Mouse (Mus musculus): ENCODE measurements around the gene Mbd3. TPM values are rescaled to one million over a fixed set of nuclear protein-coding genes. Genes with fewer than 3 reads are reported as not detected.

Gene Mbd3
- polyA plus RNA-seq, 1 experiment: 135 TPM

DNA sequence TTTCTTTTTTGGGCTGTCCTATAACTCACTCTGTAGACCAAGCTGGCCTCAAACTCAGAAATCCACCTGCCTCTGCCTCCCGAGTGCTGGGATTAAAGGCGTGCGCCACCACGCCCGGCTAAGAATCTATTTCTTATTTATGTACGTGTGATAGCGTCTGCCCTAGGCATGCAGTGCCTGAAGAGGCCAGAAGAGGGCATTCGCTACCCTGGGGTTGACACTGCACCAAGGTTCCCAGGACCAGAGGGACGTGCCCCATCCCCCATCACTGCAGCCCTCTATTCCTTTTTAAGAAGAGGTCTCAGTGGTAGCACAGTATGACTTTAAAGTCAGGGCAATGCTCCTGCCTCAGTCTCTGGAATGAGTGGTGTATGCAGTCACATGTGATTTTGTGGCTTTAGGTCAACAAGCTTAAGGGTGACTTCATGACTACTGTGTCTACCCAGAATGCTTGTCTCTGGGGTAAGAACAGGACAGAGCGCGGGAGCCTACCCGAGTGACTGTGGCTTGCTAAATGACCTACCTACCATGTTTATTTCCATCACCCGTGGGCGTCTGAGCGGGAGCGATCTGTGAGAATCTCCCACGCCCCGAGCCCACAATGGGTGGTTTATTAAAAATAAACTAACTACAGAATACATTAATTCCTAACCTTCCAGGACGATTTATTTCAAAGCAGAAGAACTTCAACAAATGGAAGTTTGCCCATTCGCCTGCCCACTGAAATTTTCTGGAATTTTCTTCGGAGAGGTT lies 29.2 kb downstream of the Mbd3 start:
- TF ChIP-seq POLR2A (IDR thresholded peaks at IDR 0.05; ENCODE audit: control insufficient read depth, low read depth, low read length): no peak
- peak; percentile 48; the same call in 1 of the 2 replicates for TF ChIP-seq CTCF (IDR thresholded peaks at IDR 0.05; ENCODE audit: control insufficient read depth, insufficient read depth, insufficient replicate concordance, low read depth, low read length)
- Histone ChIP-seq H3K27ac (ENCODE audit: control insufficient read depth, insufficient read depth, low read depth, low read length) (no peak overlapping the region), H3K27me3 (ENCODE audit: control insufficient read depth, insufficient read depth, low read length) (no peaks in the 10 kb centered on the region), H3K36me3 (ENCODE audit: control insufficient read depth, insufficient read depth, low read length) (no peaks in the 10 kb centered on the region), H3K4me1 (ENCODE audit: control insufficient read depth, insufficient read depth, low read length) (peaks cover 11% of the 10 kb centered on the region), H3K4me3 (ENCODE audit: control insufficient read depth, low read depth, low read length) (no peak overlapping the region)

DNA sequence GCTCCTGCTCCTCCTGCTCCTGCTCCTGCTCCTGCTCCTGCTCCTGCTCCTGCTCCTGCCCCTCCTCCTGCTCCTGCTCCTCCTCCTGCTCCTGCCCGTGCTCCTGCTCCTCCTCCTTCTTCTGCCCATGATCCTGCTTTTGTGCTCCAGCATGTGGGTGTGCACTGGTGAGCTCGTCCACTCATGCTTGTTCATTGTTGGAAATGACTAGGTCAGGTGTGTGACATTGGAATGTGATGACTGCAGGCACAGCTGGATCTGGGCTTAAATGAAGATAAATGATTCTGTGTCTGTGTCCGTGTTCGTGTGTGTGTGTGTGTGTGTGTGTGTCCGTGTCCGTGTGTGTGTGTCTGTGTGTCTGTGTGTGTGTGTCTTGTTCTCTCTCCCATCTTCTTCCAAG lies 31.0 kb downstream of the Mbd3 start:
- no peaks in the 10 kb centered on the region for H3K36me3 ChIP-seq (ENCODE audit: control insufficient read depth, insufficient read depth, low read length)
- H3K4me1 ChIP-seq (ENCODE audit: control insufficient read depth, insufficient read depth, low read length): peaks cover 11% of the 10 kb centered on the region
- H3K27me3 ChIP-seq (ENCODE audit: control insufficient read depth, insufficient read depth, low read length): no peaks in the 10 kb centered on the region
- TF ChIP-seq POLR2A (IDR thresholded peaks at IDR 0.05; ENCODE audit: control insufficient read depth, low read depth, low read length) (no peak), CTCF (IDR thresholded peaks at IDR 0.05; ENCODE audit: control insufficient read depth, insufficient read depth, insufficient replicate concordance, low read depth, low read length) (no peak)
- no peak overlapping the region for H3K27ac ChIP-seq (ENCODE audit: control insufficient read depth, insufficient read depth, low read depth, low read length)
- H3K4me3 ChIP-seq (ENCODE audit: control insufficient read depth, low read depth, low read length): no peak overlapping the region

DNA sequence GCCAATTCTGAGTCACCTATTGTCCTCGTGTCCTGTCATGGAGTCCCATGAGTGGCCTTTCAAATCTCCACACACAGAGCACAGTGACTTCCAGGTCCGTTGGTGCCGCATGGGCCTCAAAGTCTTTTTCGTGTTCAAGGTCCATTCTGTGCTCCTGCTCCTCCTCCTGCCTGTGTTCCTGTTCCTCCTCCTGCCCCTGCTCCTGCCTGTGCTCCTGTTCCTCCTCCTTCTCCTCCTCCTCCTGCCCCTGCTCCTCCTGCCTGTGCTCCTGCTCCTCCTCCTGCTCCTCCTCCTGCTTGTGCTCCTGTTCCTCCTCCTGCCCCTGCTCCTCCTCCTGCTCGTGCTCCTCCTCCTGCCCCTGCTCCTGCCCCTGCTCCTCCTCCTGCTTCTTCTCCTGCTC lies 31.4 kb downstream of the Mbd3 start:
- Histone ChIP-seq H3K27me3 (ENCODE audit: control insufficient read depth, insufficient read depth, low read length) (no peaks in the 10 kb centered on the region), H3K4me3 (ENCODE audit: control insufficient read depth, low read depth, low read length) (no peak overlapping the region), H3K36me3 (ENCODE audit: control insufficient read depth, insufficient read depth, low read length) (no peaks in the 10 kb centered on the region), H3K4me1 (ENCODE audit: control insufficient read depth, insufficient read depth, low read length) (peaks cover 11% of the 10 kb centered on the region), H3K27ac (ENCODE audit: control insufficient read depth, insufficient read depth, low read depth, low read length) (no peak overlapping the region)
- TF ChIP-seq CTCF (IDR thresholded peaks at IDR 0.05; ENCODE audit: control insufficient read depth, insufficient read depth, insufficient replicate concordance, low read depth, low read length): no peak
- TF ChIP-seq POLR2A (IDR thresholded peaks at IDR 0.05; ENCODE audit: control insufficient read depth, low read depth, low read length): no peak

DNA sequence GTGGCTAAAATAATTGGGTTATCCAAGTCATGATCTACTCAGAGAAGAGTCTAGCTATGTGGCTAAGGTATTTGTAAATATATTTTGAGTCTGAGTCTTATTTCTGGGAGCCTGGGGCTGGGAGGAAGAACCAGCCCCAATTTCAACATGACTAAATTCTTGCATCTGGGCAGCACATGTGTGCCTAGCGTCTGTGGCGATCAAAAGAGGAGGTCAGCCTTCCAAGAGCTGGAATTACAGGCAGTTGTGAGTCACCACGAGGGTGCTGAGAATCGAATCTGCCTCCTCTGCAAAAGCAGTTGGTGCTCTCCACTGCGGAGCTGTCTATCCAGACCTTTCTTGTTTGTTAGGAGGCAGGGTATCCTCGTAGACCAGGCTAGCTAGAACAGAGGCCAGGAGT lies 33.6 kb downstream of the Mbd3 start:
- Histone ChIP-seq H3K36me3 (ENCODE audit: control insufficient read depth, insufficient read depth, low read length) (no peaks in the 10 kb centered on the region), H3K4me3 (ENCODE audit: control insufficient read depth, low read depth, low read length) (no peak overlapping the region), H3K27ac (ENCODE audit: control insufficient read depth, insufficient read depth, low read depth, low read length) (no peak overlapping the region), H3K27me3 (ENCODE audit: control insufficient read depth, insufficient read depth, low read length) (no peaks in the 10 kb centered on the region), H3K4me1 (ENCODE audit: control insufficient read depth, insufficient read depth, low read length) (peaks cover 2% of the 10 kb centered on the region; the same call in 1 of the 2 replicates)
- TF ChIP-seq CTCF (IDR thresholded peaks at IDR 0.05; ENCODE audit: control insufficient read depth, insufficient read depth, insufficient replicate concordance, low read depth, low read length) (no peak), POLR2A (IDR thresholded peaks at IDR 0.05; ENCODE audit: control insufficient read depth, low read depth, low read length) (no peak)

DNA sequence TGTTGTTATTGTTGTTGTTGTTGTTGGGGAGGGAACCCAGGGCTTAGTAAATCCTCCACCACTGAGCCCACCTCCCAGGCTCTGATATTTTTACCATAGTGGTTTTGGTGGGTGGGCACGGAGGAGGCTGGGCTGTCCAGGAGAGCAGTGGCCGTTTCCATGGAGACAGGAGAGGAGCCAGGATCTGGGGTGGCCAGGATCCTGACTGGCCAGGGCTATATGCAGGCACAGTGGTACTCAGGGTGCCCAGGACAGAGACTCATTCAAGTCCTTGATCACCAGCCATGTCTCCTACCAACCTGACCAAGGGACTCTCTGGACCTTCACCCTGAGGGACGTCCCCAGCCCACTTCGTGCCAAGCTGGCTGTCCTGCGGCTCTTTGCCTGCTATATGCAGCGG lies 35.6 kb downstream of the Mbd3 start:
- H3K4me3 ChIP-seq (ENCODE audit: control insufficient read depth, low read depth, low read length): no peak overlapping the region
- no peak for TF ChIP-seq POLR2A (IDR thresholded peaks at IDR 0.05; ENCODE audit: control insufficient read depth, low read depth, low read length)
- no peak for TF ChIP-seq CTCF (IDR thresholded peaks at IDR 0.05; ENCODE audit: control insufficient read depth, insufficient read depth, insufficient replicate concordance, low read depth, low read length)

DNA sequence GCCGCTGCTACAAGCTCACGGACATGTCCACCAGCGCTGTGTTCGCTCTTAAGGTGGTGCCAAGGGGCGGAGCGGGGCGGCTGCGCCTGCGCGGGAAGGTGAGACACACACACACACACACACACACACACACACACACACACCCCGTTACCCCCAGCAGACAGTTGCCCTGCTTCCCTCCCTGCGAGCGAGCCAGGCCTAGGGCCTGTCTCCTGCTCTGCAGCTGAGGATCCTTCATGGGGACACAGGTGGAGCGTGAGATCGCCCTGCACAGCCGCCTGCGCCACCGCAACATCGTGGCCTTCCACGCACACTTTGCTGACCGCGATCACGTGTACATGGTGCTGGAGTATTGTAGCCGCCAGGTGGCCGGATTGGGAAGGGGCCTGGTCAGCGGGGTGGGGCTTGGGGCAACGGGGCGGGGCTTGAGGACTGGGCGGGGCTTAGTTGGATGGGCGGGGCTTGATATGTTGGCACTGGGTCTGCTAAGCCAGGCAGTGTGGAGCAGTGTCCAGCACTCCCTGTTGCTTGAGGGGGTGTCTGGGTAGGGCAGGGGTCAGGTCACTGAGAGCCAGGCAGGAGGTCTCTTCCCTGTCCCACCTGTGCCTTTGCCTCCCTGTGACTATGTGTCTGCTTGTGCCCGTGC lies 41.2 kb downstream of the Mbd3 start:
- H3K27ac ChIP-seq (ENCODE audit: control insufficient read depth, insufficient read depth, low read depth, low read length): no peak overlapping the region
- H3K36me3 ChIP-seq (ENCODE audit: control insufficient read depth, insufficient read depth, low read length): no peaks in the 10 kb centered on the region
- H3K27me3 ChIP-seq (ENCODE audit: control insufficient read depth, insufficient read depth, low read length): peaks cover 2% of the 10 kb centered on the region; the same call in 1 of the 2 replicates
- peaks cover 19% of the 10 kb centered on the region for H3K4me1 ChIP-seq (ENCODE audit: control insufficient read depth, insufficient read depth, low read length)
- peak overlapping the region; percentile 30 for H3K4me3 ChIP-seq (ENCODE audit: control insufficient read depth, low read depth, low read length)
- TF ChIP-seq POLR2A (IDR thresholded peaks at IDR 0.05; ENCODE audit: control insufficient read depth, low read depth, low read length): no peak
- no peak for TF ChIP-seq CTCF (IDR thresholded peaks at IDR 0.05; ENCODE audit: control insufficient read depth, insufficient read depth, insufficient replicate concordance, low read depth, low read length)

More for the DNA sequence above, 35.6 kb downstream of the Mbd3 start:
- Histone ChIP-seq H3K27ac (ENCODE audit: control insufficient read depth, insufficient read depth, low read depth, low read length) (no peak overlapping the region), H3K4me1 (ENCODE audit: control insufficient read depth, insufficient read depth, low read length) (peaks cover under 1% of the 10 kb centered on the region), H3K36me3 (ENCODE audit: control insufficient read depth, insufficient read depth, low read length) (no peaks in the 10 kb centered on the region), H3K27me3 (ENCODE audit: control insufficient read depth, insufficient read depth, low read length) (no peaks in the 10 kb centered on the region)

DNA sequence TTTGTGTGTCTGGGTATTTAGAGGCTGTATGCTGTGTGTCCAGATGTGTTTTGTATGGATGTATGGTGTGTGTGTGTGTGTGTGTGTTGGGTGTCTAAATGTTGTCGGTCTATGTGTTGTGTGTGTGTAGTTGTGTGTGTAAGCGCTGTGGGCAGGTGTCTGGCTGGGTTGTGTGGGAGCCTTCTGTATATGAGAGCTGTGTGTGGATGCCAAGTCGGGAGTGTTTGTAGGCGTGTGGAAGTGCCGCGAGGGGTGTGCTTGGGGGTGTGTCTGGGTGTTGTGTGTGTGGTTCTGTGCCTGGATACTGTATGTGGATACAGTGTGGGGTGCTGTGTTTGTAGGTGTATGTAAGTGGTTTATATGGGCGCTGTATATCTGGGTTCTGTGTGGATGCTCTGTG lies 42.0 kb downstream of the Mbd3 start:
- no peak overlapping the region for H3K4me3 ChIP-seq (ENCODE audit: control insufficient read depth, low read depth, low read length)
- H3K4me1 ChIP-seq (ENCODE audit: control insufficient read depth, insufficient read depth, low read length): peaks cover 19% of the 10 kb centered on the region
- H3K27ac ChIP-seq (ENCODE audit: control insufficient read depth, insufficient read depth, low read depth, low read length): no peak overlapping the region
- H3K27me3 ChIP-seq (ENCODE audit: control insufficient read depth, insufficient read depth, low read length): peaks cover 2% of the 10 kb centered on the region; the same call in 1 of the 2 replicates
- TF ChIP-seq POLR2A (IDR thresholded peaks at IDR 0.05; ENCODE audit: control insufficient read depth, low read depth, low read length): no peak
- no peak for TF ChIP-seq CTCF (IDR thresholded peaks at IDR 0.05; ENCODE audit: control insufficient read depth, insufficient read depth, insufficient replicate concordance, low read depth, low read length)
- no peaks in the 10 kb centered on the region for H3K36me3 ChIP-seq (ENCODE audit: control insufficient read depth, insufficient read depth, low read length)
